Mouse (Mus musculus): Measurements from ENCODE around the gene Dnah5.

DNA sequence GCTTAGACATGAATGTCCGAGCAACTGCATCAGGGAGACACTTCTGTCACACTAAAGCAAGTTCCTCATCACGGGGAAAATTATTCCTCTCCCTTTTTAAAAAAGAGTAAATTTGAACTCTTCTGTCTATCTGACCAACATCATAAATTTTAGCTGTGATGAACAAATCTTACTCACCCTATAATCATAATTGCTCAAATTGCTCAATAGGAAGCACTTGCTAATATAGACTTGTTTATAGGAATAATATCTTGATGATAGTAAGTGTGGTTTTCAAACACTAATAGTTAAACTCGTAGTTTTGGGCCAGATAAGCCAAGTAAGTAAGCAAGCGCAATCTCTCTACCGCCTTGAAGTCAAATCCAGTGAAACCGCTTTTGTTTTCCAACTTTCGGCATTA lies 38.3 kb upstream of the Dnah5 start:
- TF ChIP-seq CTCF (IDR thresholded peaks at IDR 0.05; ENCODE audit: borderline replicate concordance, extremely low read depth, insufficient read depth, insufficient read length), result no peak
- no peak for TF ChIP-seq POLR2A (IDR thresholded peaks at IDR 0.05; ENCODE audit: borderline replicate concordance, extremely low read depth, insufficient read depth, insufficient read length, poor library complexity, severe bottlenecking)

All from brain, embryonic 14.5 days (tissue).